17 mouse cellular contexts compared by ENCODE assay signal in the genomic region with DNA sequence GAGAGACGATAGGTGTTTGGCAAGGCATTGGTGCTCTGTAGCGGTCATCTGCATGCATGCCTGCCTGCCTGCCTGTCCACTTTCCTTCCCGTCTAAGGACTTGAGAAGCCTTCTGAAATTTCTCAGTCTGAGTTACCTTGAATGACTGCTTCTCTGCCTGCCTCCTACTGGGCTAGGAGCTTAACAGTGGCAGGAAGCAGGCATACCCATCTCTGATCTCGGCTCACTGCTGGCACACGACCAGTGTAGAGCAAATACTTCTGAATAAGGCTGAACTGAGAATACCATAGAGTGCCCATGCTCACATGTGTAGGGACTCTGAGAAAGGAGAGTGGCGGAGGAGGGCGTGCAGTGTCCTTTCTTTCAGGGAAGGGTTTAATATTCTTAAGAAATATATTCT.
"Had no signal": no experiment of that assay in that cellular context is flagged by ENCODE, and none has a peak within 500 bp of the region (broad histone marks: within the 10 kb centered on the region; RNA-seq: fewer than 3 reads in every experiment).

No protein-coding gene starts in this region.

- H3K4me1 ChIP-seq: liver, embryonic 15.5 days; midbrain, embryonic 15.5 days had no signal

- H3K27me3 ChIP-seq: liver, embryonic 15.5 days; midbrain, embryonic 12.5 days; midbrain, embryonic 15.5 days; neural tube, embryonic 13.5 days; stomach, embryonic 15.5 days had no signal

- H3K36me3 ChIP-seq: liver, embryonic 15.5 days; midbrain, embryonic 12.5 days; midbrain, embryonic 15.5 days; neural tube, embryonic 13.5 days; stomach, embryonic 15.5 days had no signal

- H3K27ac ChIP-seq: kidney, postnatal 0 days; left cerebral cortex, adult 2 months; liver, embryonic 15.5 days; macrophage; midbrain, embryonic 12.5 days; midbrain, embryonic 15.5 days; neural tube, embryonic 13.5 days; stomach, embryonic 15.5 days had no signal

- DNase-seq: layer of hippocampus, postnatal 36 days; lung, embryonic 14.5 days; retina, postnatal 1 day; right cerebral cortex, postnatal 25 days; spleen, adult 18-20 months; thymus, adult 18-20 months; thymus, postnatal 36 days had no signal

- ATAC-seq: intestine, postnatal 0 days; midbrain, embryonic 15.5 days had no signal

- H3K4me3 ChIP-seq: left cerebral cortex, adult 2 months; liver, embryonic 15.5 days; midbrain, embryonic 12.5 days; midbrain, embryonic 15.5 days; neural tube, embryonic 13.5 days; stomach, embryonic 15.5 days had no signal

- H3K4me2 ChIP-seq: liver, embryonic 11.5 days; liver, embryonic 15.5 days; lung, embryonic 14.5 days; midbrain, embryonic 12.5 days; midbrain, embryonic 15.5 days; neural tube, embryonic 13.5 days; stomach, embryonic 15.5 days had no signal

- H3K9ac ChIP-seq: liver, embryonic 15.5 days; lung, embryonic 14.5 days; midbrain, embryonic 12.5 days; midbrain, embryonic 15.5 days; neural tube, embryonic 13.5 days; stomach, embryonic 15.5 days had no signal

- H3K9me3 ChIP-seq: liver, embryonic 15.5 days; midbrain, embryonic 12.5 days; midbrain, embryonic 15.5 days; neural tube, embryonic 13.5 days; stomach, embryonic 15.5 days had no signal
